Mouse (Mus musculus) forebrain, embryonic 15.5 days (tissue): ENCODE measurements around the gene Cbfa2t2. TPM values are rescaled to one million over a fixed set of nuclear protein-coding genes. Genes with fewer than 3 reads are reported as not detected.

Experiments
- ATAC-seq: fragments of 200-750 bp; cut with Nextera tagmentation; replicated peaks from 2 replicates; pipeline ENCODE4 v1.8.0; 2017; ENCODE audit warnings: mild to moderate bottlenecking, moderate TSS enrichment, moderate library complexity
- H3K27ac ChIP-seq: fragments of 300-500 bp; sonication (generic); replicated peaks from 2 replicates; pipeline ENCODE4 v1.5.1; 2015; ENCODE audit warnings: mild to moderate bottlenecking, inconsistent platforms
- H3K27me3 ChIP-seq: fragments of 300-500 bp; sonication (generic); 2 replicates; pipeline ENCODE4 v1.6.1; 2015; ENCODE audit warnings: inconsistent platforms
- H3K36me3 ChIP-seq: fragments of 300-500 bp; sonication (generic); 2 replicates; pipeline ENCODE4 v1.6.1; 2015; ENCODE audit warnings: mild to moderate bottlenecking, inconsistent platforms
- H3K4me1 ChIP-seq: fragments of 300-500 bp; sonication (generic); 2 replicates; pipeline ENCODE4 v1.6.1; 2015; ENCODE audit warnings: inconsistent platforms
- H3K4me2 ChIP-seq: fragments of 300-500 bp; sonication (generic); replicated peaks from 2 replicates; pipeline ENCODE4 v1.6.1; 2015; ENCODE audit warnings: mild to moderate bottlenecking, inconsistent platforms
- H3K4me3 ChIP-seq: fragments of 300-500 bp; sonication (generic); 2 replicates; pipeline ENCODE4 v1.5.1; 2015; ENCODE audit warnings: mild to moderate bottlenecking, inconsistent platforms
- H3K9ac ChIP-seq: fragments of 300-500 bp; sonication (generic); replicated peaks from 2 replicates; pipeline ENCODE4 v1.6.1; 2015; ENCODE audit warnings: mild to moderate bottlenecking, inconsistent platforms
- H3K9me3 ChIP-seq: fragments of 300-500 bp; sonication (generic); 2 replicates; pipeline ENCODE4 v1.6.1; 2016; ENCODE audit warnings: inconsistent platforms
- WGBS: fragments of 180-500 bp; shearing (Covaris S2); methylation state at CpG from one replicate; pipeline ENCODE4 v1.1.7; 2015; ENCODE audit warnings: mixed read lengths; 5-methylcytosine and 5-hydroxymethylcytosine counted together
- polyA plus RNA-seq: library from polyadenylated mRNA; unstranded; fragments of >200 nt; fragmentation: Nextera tagmentation; extraction: Ambion mirVana; gene quantifications from 2 replicates; pipeline ENCODE4 v1.2.1, GENCODE M21; 2015

The Cbfa2t2 gene
- polyA plus RNA-seq, 1 experiment from 2014 or later = 78.0 TPM

DNA sequence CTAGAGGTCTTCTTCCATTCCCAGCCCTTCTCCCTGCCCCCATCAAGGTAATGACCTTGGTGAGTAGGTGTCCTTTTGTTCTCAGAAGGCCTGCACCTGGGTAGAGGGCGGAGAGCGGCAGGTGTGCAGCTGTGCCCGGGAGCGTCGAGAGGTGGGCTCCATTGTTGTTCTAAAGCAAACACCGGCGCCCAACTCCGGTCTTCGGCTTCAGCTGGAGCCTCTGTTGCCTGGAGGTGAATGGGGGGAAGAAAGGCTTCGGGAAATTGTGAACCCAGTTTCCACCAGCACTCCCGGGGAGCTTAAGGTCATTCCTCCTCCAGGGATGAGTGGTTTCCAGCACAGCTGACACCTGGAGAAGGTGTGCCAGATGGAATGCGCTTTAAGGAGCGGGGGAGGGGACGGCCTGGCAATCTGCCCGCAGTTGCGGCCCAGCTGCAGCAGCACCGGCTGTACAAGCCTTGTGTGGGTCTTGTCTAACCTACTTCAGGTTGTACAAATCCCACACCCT, 8.4 kb upstream of the Cbfa2t2 start:
- Histone ChIP-seq H3K4me1 (peaks cover 22% of the 10 kb centered on the region), H3K27ac (peak overlapping the region; percentile 92), H3K4me3 (no peak overlapping the region), H3K27me3 (no peaks in the 10 kb centered on the region), H3K9me3 (no peaks in the 10 kb centered on the region), H3K4me2 (0 out of 2 replicates have a peak overlapping the region, but pooled peaks have one; percentile 5), H3K36me3 (no peaks in the 10 kb centered on the region), H3K9ac (no peak overlapping the region)
- WGBS = 17% methylated on average over 17 of the region's 17 CpGs
- ATAC-seq = no peak

DNA sequence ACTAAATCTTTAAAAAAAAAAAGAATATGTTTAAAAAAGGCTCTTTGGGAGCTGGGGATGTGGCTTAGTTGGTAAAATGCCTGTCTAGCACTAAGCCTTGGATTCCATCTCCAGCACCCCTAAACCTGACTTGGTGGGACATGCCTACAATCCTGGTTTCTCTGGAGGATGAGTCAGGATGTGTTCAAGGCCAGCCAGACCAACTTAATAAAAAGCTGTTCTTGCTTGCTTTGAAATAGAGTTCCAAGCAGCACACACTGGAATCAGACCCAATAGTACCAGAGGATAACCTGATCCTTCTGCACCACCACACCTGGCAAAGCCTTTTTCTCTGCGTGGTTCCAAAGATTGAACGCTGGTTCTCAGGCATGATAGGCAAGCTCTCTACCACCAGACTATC, 5.7 kb upstream of the Cbfa2t2 start:
- ATAC-seq = no peak
- peaks cover 32% of the 10 kb centered on the region for H3K4me1 ChIP-seq
- H3K27me3 ChIP-seq = no peaks in the 10 kb centered on the region
- WGBS = 96% methylated on average over 2 of the region's 2 CpGs
- H3K27ac ChIP-seq = no peak overlapping the region
- H3K4me2 ChIP-seq = no peak overlapping the region
- no peak overlapping the region for H3K9ac ChIP-seq
- H3K4me3 ChIP-seq = no peak overlapping the region
- H3K9me3 ChIP-seq = no peaks in the 10 kb centered on the region
- H3K36me3 ChIP-seq = no peaks in the 10 kb centered on the region

DNA sequence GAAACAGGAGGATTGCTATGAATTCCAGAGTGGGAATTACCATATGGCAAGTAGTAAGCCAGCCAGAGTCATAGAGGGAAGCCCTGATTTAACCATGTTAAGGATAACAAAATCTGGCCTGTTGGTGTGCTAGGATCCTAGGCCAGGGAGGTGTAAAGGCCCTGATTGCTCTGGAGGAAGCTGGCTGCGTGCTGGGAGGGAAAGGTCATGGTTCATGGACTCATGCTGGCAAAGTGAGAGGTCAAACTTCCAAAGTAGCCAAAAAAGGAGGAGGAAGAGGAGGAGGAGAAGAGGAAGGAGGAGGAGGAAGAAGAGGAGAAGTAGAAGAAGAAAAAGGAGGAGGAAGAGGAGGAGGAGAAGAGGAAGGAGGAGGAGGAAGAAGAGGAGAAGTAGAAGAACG, 3.6 kb upstream of the Cbfa2t2 start:
- Histone ChIP-seq H3K4me2 (no peak overlapping the region), H3K4me1 (peaks cover 25% of the 10 kb centered on the region), H3K9ac (no peak overlapping the region), H3K4me3 (no peak overlapping the region), H3K27me3 (no peaks in the 10 kb centered on the region), H3K9me3 (no peaks in the 10 kb centered on the region), H3K36me3 (no peaks in the 10 kb centered on the region), H3K27ac (no peak overlapping the region)
- no peak for ATAC-seq
- 75% methylated on average over 2 of the region's 2 CpGs for WGBS

DNA sequence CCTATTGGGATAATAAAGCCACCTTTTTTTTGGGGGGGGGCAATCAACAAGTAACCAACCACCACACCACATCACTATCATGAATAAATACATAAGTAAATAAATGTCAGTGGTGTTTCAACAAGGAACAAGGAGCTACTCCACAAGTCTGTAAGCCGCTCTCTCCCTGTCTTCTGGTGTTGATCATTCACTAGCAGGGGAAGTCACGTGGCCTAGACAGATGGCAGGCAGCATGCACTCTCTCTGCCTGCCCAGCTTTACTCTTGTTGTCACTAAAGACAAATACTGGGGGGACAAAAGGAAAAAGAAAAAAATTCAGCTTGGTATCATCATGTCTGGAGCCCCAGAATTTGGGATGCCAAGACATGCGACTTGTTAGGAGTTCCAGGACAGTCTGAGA, 2.9 kb upstream of the Cbfa2t2 start:
- Histone ChIP-seq H3K4me1 (peaks cover 25% of the 10 kb centered on the region), H3K27ac (peak overlapping the region; percentile 64), H3K36me3 (no peaks in the 10 kb centered on the region), H3K4me2 (no peak overlapping the region), H3K9me3 (no peaks in the 10 kb centered on the region), H3K4me3 (no peak overlapping the region), H3K27me3 (no peaks in the 10 kb centered on the region), H3K9ac (no peak overlapping the region)
- WGBS = 50% methylated on average over 3 of the region's 3 CpGs
- ATAC-seq = no peak

DNA sequence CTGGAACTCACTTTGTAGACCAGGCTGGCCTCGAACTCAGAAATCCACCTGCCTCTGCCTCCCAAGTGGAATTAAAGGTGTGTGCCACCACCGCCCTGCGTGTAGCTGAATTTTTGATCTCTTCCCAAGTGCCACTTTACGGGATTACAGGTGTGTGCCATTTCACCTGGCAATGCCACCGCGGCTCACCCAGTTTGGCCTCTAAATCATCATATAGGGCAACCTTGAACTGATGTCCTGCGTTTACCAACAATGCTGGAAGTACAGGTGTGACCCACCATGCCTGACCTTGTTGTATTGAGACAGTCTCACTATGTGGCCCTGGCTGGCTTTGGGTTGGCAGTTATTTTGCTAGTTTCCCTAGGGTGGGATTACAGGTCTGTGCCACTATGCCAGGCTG, 1.6 kb upstream of the Cbfa2t2 start:
- Histone ChIP-seq H3K4me1 (peaks cover 38% of the 10 kb centered on the region), H3K27me3 (no peaks in the 10 kb centered on the region), H3K36me3 (no peaks in the 10 kb centered on the region), H3K9ac (no peak overlapping the region), H3K4me3 (no peak overlapping the region), H3K9me3 (no peaks in the 10 kb centered on the region), H3K27ac (peak overlapping the region; percentile 92; the same call in 1 of the 2 replicates), H3K4me2 (no peak overlapping the region)
- WGBS = 95% methylated on average over 7 of the region's 7 CpGs
- no peak for ATAC-seq

DNA sequence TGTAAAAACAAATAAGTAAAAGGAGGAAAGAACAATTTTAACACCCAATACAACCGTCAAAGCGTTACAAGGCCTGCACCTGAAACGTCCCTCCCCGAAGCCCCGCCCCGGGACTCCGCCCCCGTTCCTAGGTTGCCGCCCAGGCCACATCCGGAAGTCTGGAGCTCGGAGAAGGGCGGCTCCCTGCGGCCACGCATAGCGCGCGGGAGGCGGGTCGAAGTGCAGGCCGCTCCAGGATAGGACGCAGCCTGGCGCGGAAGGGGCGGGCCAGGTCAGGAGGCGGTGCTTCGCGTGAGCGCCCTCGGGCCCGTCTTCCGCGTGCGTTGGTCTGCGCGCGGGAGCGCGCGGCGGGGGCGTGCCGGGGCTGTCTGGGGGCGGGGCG, 214 bp upstream of the Cbfa2t2 start:
- H3K27me3 ChIP-seq = no peaks in the 10 kb centered on the region
- ATAC-seq = peak; percentile 99
- no peaks in the 10 kb centered on the region for H3K36me3 ChIP-seq
- H3K4me3 ChIP-seq = peak overlapping the region; percentile 92
- WGBS = under 1% methylated on average over 30 of the region's 44 CpGs
- H3K4me2 ChIP-seq = peak overlapping the region; percentile 42
- H3K9me3 ChIP-seq = no peaks in the 10 kb centered on the region
- H3K4me1 ChIP-seq = peaks cover 45% of the 10 kb centered on the region
- H3K27ac ChIP-seq = peak overlapping the region; percentile 92
- peak overlapping the region; percentile 99 for H3K9ac ChIP-seq

DNA sequence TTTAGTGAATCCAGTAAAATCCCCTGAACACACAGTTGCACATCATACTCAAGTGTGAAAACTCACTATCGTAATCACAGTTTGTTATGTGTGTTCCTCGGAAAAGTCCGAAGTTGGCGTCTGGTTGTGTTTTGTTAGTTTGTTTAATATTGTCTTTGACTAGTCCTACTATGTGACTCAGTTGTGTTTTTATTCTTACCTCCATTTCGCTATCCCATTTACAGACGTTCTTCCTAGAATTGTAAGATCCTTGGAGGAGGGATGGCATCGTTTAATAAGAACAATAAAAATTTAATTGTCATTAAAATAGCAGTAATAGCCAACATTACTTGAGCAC, 878 bp downstream of the Cbfa2t2 start:
- no peak for ATAC-seq
- Histone ChIP-seq H3K4me1 (peaks cover 45% of the 10 kb centered on the region), H3K4me2 (peak overlapping the region; percentile 42), H3K27me3 (no peaks in the 10 kb centered on the region), H3K4me3 (peak overlapping the region; percentile 92), H3K9ac (peak overlapping the region; percentile 99), H3K36me3 (no peaks in the 10 kb centered on the region), H3K27ac (peak overlapping the region; percentile 92), H3K9me3 (no peaks in the 10 kb centered on the region)
- WGBS = 13% methylated on average over 7 of the region's 7 CpGs

DNA sequence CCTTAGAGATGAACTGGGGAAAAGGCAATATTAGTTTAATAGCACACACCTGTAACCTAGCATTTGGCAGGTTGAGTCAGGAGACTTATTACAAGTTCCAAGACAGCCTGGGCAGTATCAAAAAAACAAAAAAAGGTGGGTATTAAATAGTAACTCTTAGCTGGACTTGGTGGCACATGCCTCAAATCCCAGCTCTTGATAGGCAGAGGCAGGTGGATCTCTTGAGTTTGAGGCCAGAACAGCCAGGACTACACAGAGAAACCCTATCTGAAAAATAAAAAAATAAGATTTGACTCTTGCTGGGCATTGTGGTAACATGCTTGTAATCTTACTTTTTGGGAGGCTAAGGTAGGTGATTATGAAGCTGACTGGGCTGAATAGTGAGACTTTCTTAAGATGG, 4.2 kb downstream of the Cbfa2t2 start:
- ATAC-seq = no peak
- no peaks in the 10 kb centered on the region for H3K27me3 ChIP-seq

DNA sequence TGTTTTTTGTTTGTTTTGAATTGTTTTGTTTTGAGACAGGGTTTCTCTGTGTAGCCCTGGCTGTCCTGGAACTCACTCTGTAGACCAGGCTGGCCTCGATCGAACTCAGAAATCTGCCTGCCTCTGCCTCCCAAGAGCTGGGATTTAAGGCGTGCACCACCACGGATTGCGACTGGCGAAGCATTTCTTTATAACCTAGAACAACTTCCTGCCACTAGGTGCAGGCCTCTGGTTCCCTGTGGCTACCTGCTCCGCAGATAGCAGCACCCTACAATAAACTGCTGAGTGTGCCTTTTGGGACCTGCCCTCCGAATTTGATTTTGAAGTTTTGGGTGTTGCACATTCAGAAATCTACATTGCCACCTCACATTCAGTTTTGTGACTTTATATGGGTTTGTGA, 11.5 kb downstream of the Cbfa2t2 start:
- no peak for ATAC-seq
- H3K27ac ChIP-seq = no peak overlapping the region
- H3K27me3 ChIP-seq = no peaks in the 10 kb centered on the region
- H3K4me3 ChIP-seq = no peak overlapping the region
- H3K9me3 ChIP-seq = no peaks in the 10 kb centered on the region
- H3K4me2 ChIP-seq = no peak overlapping the region
- no peaks in the 10 kb centered on the region for H3K4me1 ChIP-seq
- no peak overlapping the region for H3K9ac ChIP-seq
- peaks cover 16% of the 10 kb centered on the region for H3K36me3 ChIP-seq
- 97% methylated on average over 8 of the region's 8 CpGs for WGBS

More for the DNA sequence above, 4.2 kb downstream of the Cbfa2t2 start:
- H3K9me3 ChIP-seq = no peaks in the 10 kb centered on the region
- H3K36me3 ChIP-seq = peaks cover 11% of the 10 kb centered on the region
- H3K4me3 ChIP-seq = no peak overlapping the region
- H3K4me2 ChIP-seq = no peak overlapping the region
- H3K4me1 ChIP-seq = peaks cover 36% of the 10 kb centered on the region
- no peak overlapping the region for H3K27ac ChIP-seq
- H3K9ac ChIP-seq = no peak overlapping the region

DNA sequence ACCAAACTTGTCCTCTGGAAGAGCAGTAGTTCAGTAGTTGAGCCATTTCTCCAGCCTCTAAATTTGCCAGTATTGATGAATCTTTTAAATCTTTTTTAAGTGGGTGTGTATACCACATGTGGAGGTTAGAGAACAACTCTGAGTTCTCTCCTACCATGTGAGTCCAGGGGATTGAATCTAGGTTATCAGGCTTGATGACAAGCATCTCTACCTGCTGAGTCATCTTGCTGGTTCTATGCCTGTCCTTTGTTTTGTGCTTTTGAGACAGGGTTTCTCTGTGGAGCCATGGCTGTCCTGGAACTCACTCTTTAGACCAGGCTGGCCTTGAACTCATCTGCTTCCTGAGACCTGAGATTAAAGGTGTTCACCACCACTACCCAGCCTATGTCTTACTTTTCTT, 12.4 kb downstream of the Cbfa2t2 start:
- H3K4me2 ChIP-seq = no peak overlapping the region
- no peak overlapping the region for H3K9ac ChIP-seq
- H3K4me3 ChIP-seq = no peak overlapping the region
- H3K4me1 ChIP-seq = no peaks in the 10 kb centered on the region
- no peaks in the 10 kb centered on the region for H3K9me3 ChIP-seq
- H3K36me3 ChIP-seq = peaks cover 10% of the 10 kb centered on the region
- no peak overlapping the region for H3K27ac ChIP-seq
- ATAC-seq = no peak
- no peaks in the 10 kb centered on the region for H3K27me3 ChIP-seq

DNA sequence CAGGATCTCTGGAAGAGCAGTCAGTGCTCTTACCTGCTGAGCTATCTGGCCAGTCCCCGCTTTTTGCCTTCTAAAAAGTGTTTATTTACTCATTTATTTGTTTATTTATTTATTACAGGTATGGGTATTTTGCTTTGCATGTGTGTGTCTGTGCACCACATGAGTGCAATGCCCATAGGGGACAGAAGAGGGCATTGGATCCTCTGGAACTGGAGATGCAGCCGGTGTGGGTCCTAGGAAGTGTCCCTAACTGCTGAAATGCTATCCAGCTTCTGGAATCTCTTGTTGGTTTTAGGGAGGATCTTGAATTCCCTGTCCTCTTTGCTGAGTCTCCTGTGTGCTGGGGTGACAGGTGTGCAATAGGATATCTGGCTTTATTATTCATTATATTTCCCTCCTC, 16.7 kb downstream of the Cbfa2t2 start:
- no peak overlapping the region for H3K27ac ChIP-seq
- no peak overlapping the region for H3K9ac ChIP-seq
- no peak for ATAC-seq
- H3K9me3 ChIP-seq = no peaks in the 10 kb centered on the region
- no peaks in the 10 kb centered on the region for H3K27me3 ChIP-seq
- WGBS = 95% methylated on average over 2 of the region's 2 CpGs
- H3K4me2 ChIP-seq = no peak overlapping the region
- peaks cover 3% of the 10 kb centered on the region for H3K36me3 ChIP-seq
- H3K4me3 ChIP-seq = no peak overlapping the region
- H3K4me1 ChIP-seq = peaks cover 18% of the 10 kb centered on the region

DNA sequence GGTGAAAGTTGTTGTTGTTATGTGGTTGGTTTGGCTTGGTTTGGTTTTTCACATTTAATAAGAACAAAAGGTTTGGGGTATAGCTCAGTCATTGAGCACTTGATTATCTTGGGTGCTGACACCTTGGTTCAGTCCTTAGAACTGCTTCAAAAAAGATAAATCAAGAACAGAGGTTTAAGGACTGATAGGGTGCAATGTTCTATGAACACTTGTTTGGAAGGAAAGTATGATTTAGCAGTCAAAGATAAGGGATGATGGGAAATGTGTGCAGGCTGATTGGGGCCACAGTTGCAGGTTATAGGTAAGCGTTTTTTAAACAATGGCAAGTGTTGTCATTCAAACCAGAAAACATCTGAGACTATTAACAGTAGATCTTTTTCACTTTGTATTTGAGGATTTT, 17.8 kb downstream of the Cbfa2t2 start:
- no peak for ATAC-seq
- no peak overlapping the region for H3K4me3 ChIP-seq
- H3K27ac ChIP-seq = peak overlapping the region; percentile 56
- no peaks in the 10 kb centered on the region for H3K9me3 ChIP-seq
- H3K36me3 ChIP-seq = no peaks in the 10 kb centered on the region
- H3K27me3 ChIP-seq = no peaks in the 10 kb centered on the region
- H3K4me2 ChIP-seq = no peak overlapping the region
- H3K9ac ChIP-seq = no peak overlapping the region
- WGBS = 55% methylated on average over 1 of the region's 1 CpGs
- H3K4me1 ChIP-seq = peaks cover 18% of the 10 kb centered on the region

DNA sequence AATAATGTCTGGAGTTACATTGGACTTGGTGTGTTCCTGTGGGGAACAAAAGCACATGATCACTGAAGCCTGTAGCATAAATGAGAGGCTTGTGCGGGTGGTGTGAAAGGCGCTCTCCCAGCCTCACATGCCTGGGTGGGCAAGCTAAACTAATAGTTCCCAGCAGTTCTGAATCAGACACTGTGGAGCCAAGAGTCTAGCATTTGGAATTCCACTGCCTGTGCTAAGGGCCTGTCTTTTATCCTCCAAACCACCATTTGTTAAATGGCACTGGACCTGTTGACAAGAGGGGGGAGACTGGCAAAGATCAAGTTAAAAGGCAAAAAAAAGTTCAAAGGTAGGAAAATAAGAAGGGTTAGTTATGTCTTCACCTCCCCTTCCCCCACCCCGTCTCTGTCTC, 18.3 kb downstream of the Cbfa2t2 start:
- WGBS = 32% methylated on average over 3 of the region's 3 CpGs
- Histone ChIP-seq H3K27ac (peak overlapping the region; percentile 56), H3K4me1 (peaks cover 19% of the 10 kb centered on the region)

More for the DNA sequence above, 18.3 kb downstream of the Cbfa2t2 start:
- no peaks in the 10 kb centered on the region for H3K9me3 ChIP-seq
- H3K9ac ChIP-seq = no peak overlapping the region
- no peak overlapping the region for H3K4me2 ChIP-seq
- no peaks in the 10 kb centered on the region for H3K27me3 ChIP-seq
- ATAC-seq = 0 out of 2 replicates have a peak, but pooled peaks have one; percentile 57
- no peaks in the 10 kb centered on the region for H3K36me3 ChIP-seq
- no peak overlapping the region for H3K4me3 ChIP-seq
